Mouse (Mus musculus): ENCODE results near the gene A030003K21Rik. TPM values are rescaled to one million over a fixed set of nuclear protein-coding genes. Genes with fewer than 3 reads are reported as not detected.
A peak's percentile ranks its signal among the peaks of the same experiment; 100 is the strongest.

A030003K21Rik gene
- total and polyA plus RNA-seq, 3 experiments = not detected

- H3K4me1 ChIP-seq (ENCODE audit: insufficient read depth, low read depth, low read length) = peaks cover 14% of the 10 kb centered on the region
- H3K4me3 ChIP-seq (ENCODE audit: low read depth, low read length) = no peak overlapping the region
- TF ChIP-seq GATA1 (IDR thresholded peaks at IDR 0.05; ENCODE audit: borderline replicate concordance, low read length) = no peak
- no peak for TF ChIP-seq CTCF (IDR thresholded peaks at IDR 0.05; ENCODE audit: low read depth, low read length)
- TF ChIP-seq POLR2AphosphoS5 (IDR thresholded peaks at IDR 0.05; ENCODE audit: insufficient replicate concordance, low read depth, low read length) = no peak
- TF ChIP-seq GATA2 (IDR thresholded peaks at IDR 0.05; ENCODE audit: borderline replicate concordance, low read depth, low read length) = no peak
- no peak for TF ChIP-seq TAL1 (conservative IDR thresholded peaks at IDR 0.05; ENCODE audit: low read depth, low read length)
- no peaks in the 10 kb centered on the region for H3K27me3 ChIP-seq (ENCODE audit: insufficient read depth, low read length)
- H3K9me3 ChIP-seq (replicated peaks) = no peaks in the 10 kb centered on the region
- H3K36me3 ChIP-seq (replicated peaks) = no peaks in the 10 kb centered on the region
- ATAC-seq (ENCODE audit: extremely low read depth, insufficient number of reproducible peaks, low FRiP score, poor library complexity, severe bottlenecking) = no peak
- no peak for DNase-seq (ENCODE audit: low spot score)
These were observed 34.7 kb upstream of the A030003K21Rik start for GRCm38 (mm10) chr1:82977840-82978239.

GRCm38 (mm10) chr1:82975750-82976149 lies 32.6 kb upstream of the A030003K21Rik start:
- H3K27me3 ChIP-seq (ENCODE audit: insufficient read depth, low read length) = 0 out of 2 replicates have a peak, but pooled peaks cover 2% of the 10 kb centered on the region
- DNase-seq (ENCODE audit: low spot score) (no peak), ATAC-seq (ENCODE audit: extremely low read depth, insufficient number of reproducible peaks, low FRiP score, poor library complexity, severe bottlenecking) (no peak)
- TF ChIP-seq POLR2AphosphoS5 (IDR thresholded peaks at IDR 0.05; ENCODE audit: insufficient replicate concordance, low read depth, low read length) (no peak), TAL1 (conservative IDR thresholded peaks at IDR 0.05; ENCODE audit: low read depth, low read length) (no peak), CTCF (IDR thresholded peaks at IDR 0.05; ENCODE audit: low read depth, low read length) (no peak), GATA2 (IDR thresholded peaks at IDR 0.05; ENCODE audit: borderline replicate concordance, low read depth, low read length) (no peak), GATA1 (IDR thresholded peaks at IDR 0.05; ENCODE audit: borderline replicate concordance, low read length) (no peak)
- H3K9me3 ChIP-seq (replicated peaks) = no peaks in the 10 kb centered on the region
- H3K36me3 ChIP-seq (replicated peaks) = no peaks in the 10 kb centered on the region
- H3K4me1 ChIP-seq (ENCODE audit: insufficient read depth, low read depth, low read length) = peaks cover 18% of the 10 kb centered on the region
- H3K4me3 ChIP-seq (ENCODE audit: low read depth, low read length) = no peak overlapping the region

- Histone ChIP-seq H3K9me3 (replicated peaks) (no peaks in the 10 kb centered on the region), H3K36me3 (replicated peaks) (no peaks in the 10 kb centered on the region), H3K27me3 (ENCODE audit: insufficient read depth, low read length) (0 out of 2 replicates have a peak, but pooled peaks cover 2% of the 10 kb centered on the region), H3K4me3 (ENCODE audit: low read depth, low read length) (no peak overlapping the region; the same call in 1 of the 2 replicates), H3K4me1 (ENCODE audit: insufficient read depth, low read depth, low read length) (peaks cover 18% of the 10 kb centered on the region)
- DNase-seq (ENCODE audit: low spot score) (no peak), ATAC-seq (ENCODE audit: extremely low read depth, insufficient number of reproducible peaks, low FRiP score, poor library complexity, severe bottlenecking) (peak; percentile 77)
- TF ChIP-seq POLR2AphosphoS5 (IDR thresholded peaks at IDR 0.05; ENCODE audit: insufficient replicate concordance, low read depth, low read length) = no peak
- TF ChIP-seq CTCF (IDR thresholded peaks at IDR 0.05; ENCODE audit: low read depth, low read length) = no peak
- TF ChIP-seq GATA2 (IDR thresholded peaks at IDR 0.05; ENCODE audit: borderline replicate concordance, low read depth, low read length) = no peak
- no peak for TF ChIP-seq TAL1 (conservative IDR thresholded peaks at IDR 0.05; ENCODE audit: low read depth, low read length)
- TF ChIP-seq GATA1 (IDR thresholded peaks at IDR 0.05; ENCODE audit: borderline replicate concordance, low read length) = no peak
These were observed 31.2 kb upstream of the A030003K21Rik start for GRCm38 (mm10) chr1:82974342-82974741.

- DNase-seq (ENCODE audit: low spot score) (no peak), ATAC-seq (ENCODE audit: extremely low read depth, insufficient number of reproducible peaks, low FRiP score, poor library complexity, severe bottlenecking) (no peak)
- peaks cover 2% of the 10 kb centered on the region; the same call in 1 of the 2 replicates for H3K27me3 ChIP-seq (ENCODE audit: insufficient read depth, low read length)
- no peak overlapping the region for H3K4me3 ChIP-seq (ENCODE audit: low read depth, low read length)
- no peaks in the 10 kb centered on the region for H3K9me3 ChIP-seq (replicated peaks)
- TF ChIP-seq POLR2AphosphoS5 (IDR thresholded peaks at IDR 0.05; ENCODE audit: insufficient replicate concordance, low read depth, low read length) = no peak
- H3K4me1 ChIP-seq (ENCODE audit: insufficient read depth, low read depth, low read length) = peaks cover 18% of the 10 kb centered on the region
- H3K36me3 ChIP-seq (replicated peaks) = no peaks in the 10 kb centered on the region
These were observed 30.7 kb upstream of the A030003K21Rik start for GRCm38 (mm10) chr1:82973901-82974300.

- Histone ChIP-seq H3K4me1 (ENCODE audit: insufficient read depth, low read depth, low read length) (peaks cover 18% of the 10 kb centered on the region), H3K4me3 (ENCODE audit: low read depth, low read length) (no peak overlapping the region), H3K36me3 (replicated peaks) (no peaks in the 10 kb centered on the region), H3K27me3 (ENCODE audit: insufficient read depth, low read length) (peaks cover 2% of the 10 kb centered on the region; the same call in 1 of the 2 replicates), H3K9me3 (replicated peaks) (no peaks in the 10 kb centered on the region)
- no peak for DNase-seq (ENCODE audit: low spot score)
- peak; percentile 31; the same call in 1 of the 2 replicates for ATAC-seq (ENCODE audit: extremely low read depth, insufficient number of reproducible peaks, low FRiP score, poor library complexity, severe bottlenecking)
- TF ChIP-seq GATA1 (IDR thresholded peaks at IDR 0.05; ENCODE audit: borderline replicate concordance, low read length) (no peak), GATA2 (IDR thresholded peaks at IDR 0.05; ENCODE audit: borderline replicate concordance, low read depth, low read length) (no peak), POLR2AphosphoS5 (IDR thresholded peaks at IDR 0.05; ENCODE audit: insufficient replicate concordance, low read depth, low read length) (no peak), CTCF (IDR thresholded peaks at IDR 0.05; ENCODE audit: low read depth, low read length) (no peak), TAL1 (conservative IDR thresholded peaks at IDR 0.05; ENCODE audit: low read depth, low read length) (no peak)
These were observed 30.1 kb upstream of the A030003K21Rik start for GRCm38 (mm10) chr1:82973244-82973643.

GRCm38 (mm10) chr1:82972046-82972445 lies 28.9 kb upstream of the A030003K21Rik start:
- no peak overlapping the region for H3K4me3 ChIP-seq (ENCODE audit: low read depth, low read length)
- TF ChIP-seq GATA1 (IDR thresholded peaks at IDR 0.05; ENCODE audit: borderline replicate concordance, low read length) = no peak
- no peak for TF ChIP-seq POLR2AphosphoS5 (IDR thresholded peaks at IDR 0.05; ENCODE audit: insufficient replicate concordance, low read depth, low read length)
- no peak for TF ChIP-seq GATA2 (IDR thresholded peaks at IDR 0.05; ENCODE audit: borderline replicate concordance, low read depth, low read length)
- no peak for TF ChIP-seq CTCF (IDR thresholded peaks at IDR 0.05; ENCODE audit: low read depth, low read length)
- TF ChIP-seq TAL1 (conservative IDR thresholded peaks at IDR 0.05; ENCODE audit: low read depth, low read length) = no peak
- no peaks in the 10 kb centered on the region for H3K36me3 ChIP-seq (replicated peaks)
- peaks cover 18% of the 10 kb centered on the region for H3K4me1 ChIP-seq (ENCODE audit: insufficient read depth, low read depth, low read length)
- H3K27me3 ChIP-seq (ENCODE audit: insufficient read depth, low read length) = peaks cover 2% of the 10 kb centered on the region; the same call in 1 of the 2 replicates
- H3K9me3 ChIP-seq (replicated peaks) = no peaks in the 10 kb centered on the region
- ATAC-seq (ENCODE audit: extremely low read depth, insufficient number of reproducible peaks, low FRiP score, poor library complexity, severe bottlenecking) (no peak), DNase-seq (ENCODE audit: low spot score) (no peak)

Data from G1E (cell line).